Mouse (Mus musculus) bone marrow macrophage, adult 2 months (primary cell): ENCODE results near the gene Ephb2.

ENCODE experiments used
- CTCF ChIP-seq: IDR thresholded peaks from 2 replicates; pipeline ENCODE4 v1.5.1; 2012; ENCODE audit warnings: low read depth, mild to moderate bottlenecking, low read length, moderate library complexity
- POLR2A ChIP-seq: IDR thresholded peaks from 2 replicates; pipeline ENCODE4 v1.6.1; 2012; ENCODE audit warnings: mild to moderate bottlenecking, low read depth, low read length, borderline replicate concordance

DNA sequence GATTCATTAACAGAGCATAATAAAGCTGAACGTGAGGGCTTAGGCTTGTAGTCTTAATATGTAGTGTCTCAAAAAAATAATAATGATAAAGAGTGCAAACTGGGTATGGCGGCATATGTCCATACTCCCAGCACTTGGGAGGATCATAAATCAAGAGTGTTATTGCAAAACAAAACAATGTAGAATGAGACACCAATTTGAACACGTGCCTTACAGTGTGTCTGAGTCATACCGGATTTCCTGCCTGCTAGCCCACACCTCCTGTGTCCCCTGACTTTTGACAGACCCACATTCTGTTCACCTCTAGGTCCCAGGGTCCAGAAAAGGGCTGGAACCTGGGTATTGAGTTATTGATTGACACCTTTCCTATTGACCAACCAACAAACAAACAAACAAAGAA lies 6.2 kb upstream of the Ephb2 start:
- no peak for TF ChIP-seq CTCF
- TF ChIP-seq POLR2A, result no peak
